Mouse (Mus musculus) kidney, adult 2 months (tissue): ENCODE results near the gene Faf1. TPM values are rescaled to one million over a fixed set of nuclear protein-coding genes. Genes with fewer than 3 reads are reported as not detected.

Experiments used
- DNase-seq: peaks from one replicate; pipeline ENCODE4 v3.0.0; 2021
- H3K27ac ChIP-seq: fragments of 200-500 bp; 2 replicates; pipeline ENCODE4 v1.5.1; 2012; ENCODE audit warnings: low read depth, low read length, control low read depth, inconsistent platforms; ENCODE audit not compliant: insufficient read depth
- H3K27me3 ChIP-seq: fragments of 200-500 bp; replicated peaks from 2 replicates; pipeline ENCODE4 v1.6.1; 2012; ENCODE audit warnings: mild to moderate bottlenecking, moderate library complexity, low read length, inconsistent platforms; ENCODE audit not compliant: control insufficient read depth, insufficient read depth
- H3K36me3 ChIP-seq: fragments of 200-500 bp; 2 replicates; pipeline ENCODE4 v1.6.1; 2012; ENCODE audit warnings: mild to moderate bottlenecking, moderate library complexity, low read length, inconsistent platforms; ENCODE audit not compliant: control insufficient read depth, insufficient read depth
- H3K4me1 ChIP-seq: fragments of 200-500 bp; 2 replicates; pipeline ENCODE4 v1.6.1; 2011; ENCODE audit warnings: low read length; ENCODE audit not compliant: control insufficient read depth, insufficient read depth
- H3K4me3 ChIP-seq: fragments of 200-500 bp; 2 replicates; pipeline ENCODE4 v1.5.1; 2011; ENCODE audit warnings: mild to moderate bottlenecking, low read depth, low read length, control low read depth; ENCODE audit not compliant: insufficient read depth
- CTCF ChIP-seq: fragments of 200-500 bp; conservative IDR thresholded peaks from 2 replicates; pipeline ENCODE4 v1.5.1; 2011; ENCODE audit warnings: low read depth, mild to moderate bottlenecking, control low read depth, low read length, moderate library complexity, mixed read lengths; ENCODE audit not compliant: insufficient read depth, insufficient read length
- POLR2A ChIP-seq: fragments of 200-500 bp; IDR thresholded peaks from one replicate; pipeline ENCODE4 v1.6.1; 2011; ENCODE audit warnings: low read depth, low read length, control low read depth
- WGBS: fragments of 180-500 bp; shearing (Covaris S2); methylation state at CpG from one replicate; pipeline ENCODE4 v1.1.7; 2018; 5-methylcytosine and 5-hydroxymethylcytosine counted together
- polyA plus RNA-seq: library from polyadenylated mRNA; depleted of rRNA; stranded (reverse); fragments of >200 nt; gene quantifications from 2 replicates; pipeline ENCODE4 v1.2.3, GENCODE M21; 2012

Gene Faf1
- polyA plus RNA-seq, 1 experiment, result 8.7 TPM

DNA sequence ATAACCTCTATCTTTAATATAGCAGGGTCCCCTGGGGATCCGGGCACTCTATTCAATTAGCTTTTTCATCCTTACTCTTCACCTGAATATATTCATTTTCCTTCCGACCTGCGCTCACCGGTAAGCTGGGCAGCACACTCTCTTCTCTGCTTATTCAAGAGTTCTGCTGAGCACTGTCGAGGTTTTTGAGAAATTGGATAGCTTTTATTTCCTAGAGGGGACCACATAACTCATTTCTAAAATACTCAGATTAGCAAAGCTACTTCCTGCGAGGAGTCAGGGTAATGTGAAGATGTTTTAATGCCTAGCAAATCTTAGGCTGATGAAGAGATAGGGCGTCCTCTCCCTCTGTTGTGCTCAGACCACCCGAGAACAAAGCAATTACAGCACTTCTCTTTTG lies 17.6 kb upstream of the Faf1 start:
- DNase-seq, result no peak
- H3K36me3 ChIP-seq, result no peaks in the 10 kb centered on the region
- H3K27me3 ChIP-seq, result no peaks in the 10 kb centered on the region
- no peak for TF ChIP-seq POLR2A
- TF ChIP-seq CTCF, result no peak
- H3K27ac ChIP-seq, result no peak overlapping the region
- WGBS, result 80% methylated on average over 8 of the region's 8 CpGs
- no peaks in the 10 kb centered on the region; the same call in 1 of the 2 replicates for H3K4me1 ChIP-seq
- no peak overlapping the region for H3K4me3 ChIP-seq

DNA sequence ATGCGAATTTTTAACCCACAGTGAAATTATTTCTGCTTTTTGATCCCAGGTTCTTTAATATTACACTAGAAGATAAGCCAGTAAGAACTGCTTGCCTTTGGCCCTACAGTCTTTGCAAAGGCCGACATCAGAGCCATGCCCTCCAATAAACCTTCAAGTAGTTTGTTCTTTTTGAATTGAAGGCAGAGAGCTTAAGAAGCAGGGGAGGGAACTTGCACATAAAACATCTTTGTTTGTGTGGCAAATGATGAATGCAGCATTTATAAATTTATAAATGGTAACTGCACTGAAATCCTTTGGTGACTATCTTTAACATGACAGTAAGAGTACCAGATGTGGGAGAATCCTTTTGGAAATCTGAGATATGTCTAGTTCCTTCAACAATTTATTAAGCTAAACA lies 16.8 kb upstream of the Faf1 start:
- no peaks in the 10 kb centered on the region for H3K27me3 ChIP-seq
- H3K4me1 ChIP-seq, result no peaks in the 10 kb centered on the region; the same call in 1 of the 2 replicates
- H3K36me3 ChIP-seq, result no peaks in the 10 kb centered on the region
- TF ChIP-seq POLR2A, result no peak
- no peak for TF ChIP-seq CTCF
- H3K4me3 ChIP-seq, result no peak overlapping the region
- 85% methylated on average over 2 of the region's 2 CpGs for WGBS
- H3K27ac ChIP-seq, result no peak overlapping the region
- no peak for DNase-seq

DNA sequence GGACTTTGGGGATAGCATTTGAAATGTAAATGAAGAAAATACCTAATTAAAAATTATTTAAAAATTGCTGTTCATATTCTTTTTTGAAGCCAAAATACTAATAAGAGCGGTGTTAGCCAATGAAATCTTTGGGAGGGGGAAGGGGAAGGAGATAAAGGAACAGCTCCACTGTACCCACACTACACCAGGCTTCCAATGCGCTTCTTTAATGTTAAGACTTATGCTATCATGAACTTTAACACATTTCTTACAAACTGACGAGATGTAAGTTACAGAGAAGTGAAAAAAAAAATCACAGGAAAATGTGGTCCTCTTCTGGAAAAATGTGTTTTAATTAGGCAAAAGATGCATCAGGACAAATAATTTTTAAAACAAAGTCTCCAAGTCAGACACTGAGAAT lies 15.8 kb upstream of the Faf1 start:
- Histone ChIP-seq H3K27ac (no peak overlapping the region), H3K27me3 (no peaks in the 10 kb centered on the region), H3K4me1 (no peaks in the 10 kb centered on the region; the same call in 1 of the 2 replicates), H3K36me3 (no peaks in the 10 kb centered on the region), H3K4me3 (no peak overlapping the region)
- 94% methylated on average over 3 of the region's 3 CpGs for WGBS
- no peak for DNase-seq
- TF ChIP-seq POLR2A, result no peak
- TF ChIP-seq CTCF, result no peak

DNA sequence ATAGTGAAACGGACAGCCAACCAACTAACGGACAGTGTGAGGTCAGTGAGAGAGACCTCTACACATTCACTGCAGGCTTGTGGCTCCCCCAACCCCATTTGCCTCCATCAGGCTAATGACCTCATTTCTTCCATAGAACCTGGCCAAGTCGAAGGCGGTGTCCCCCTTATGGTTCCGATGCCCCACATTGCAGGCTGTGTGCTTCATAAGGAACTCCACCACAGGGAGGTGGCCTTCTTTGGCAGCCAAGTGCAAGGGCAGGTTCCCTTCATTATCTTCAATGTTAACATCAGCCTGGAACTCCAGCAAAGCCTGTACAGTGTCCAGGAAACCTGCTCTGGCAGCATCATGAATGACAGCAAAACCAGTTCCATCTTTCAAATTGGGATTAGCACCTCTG lies 15.2 kb upstream of the Faf1 start:
- Histone ChIP-seq H3K4me3 (no peak overlapping the region), H3K27ac (no peak overlapping the region), H3K4me1 (no peaks in the 10 kb centered on the region; the same call in 1 of the 2 replicates), H3K27me3 (no peaks in the 10 kb centered on the region), H3K36me3 (no peaks in the 10 kb centered on the region)
- TF ChIP-seq CTCF (no peak), POLR2A (no peak)
- DNase-seq, result no peak
- WGBS, result 86% methylated on average over 5 of the region's 5 CpGs

DNA sequence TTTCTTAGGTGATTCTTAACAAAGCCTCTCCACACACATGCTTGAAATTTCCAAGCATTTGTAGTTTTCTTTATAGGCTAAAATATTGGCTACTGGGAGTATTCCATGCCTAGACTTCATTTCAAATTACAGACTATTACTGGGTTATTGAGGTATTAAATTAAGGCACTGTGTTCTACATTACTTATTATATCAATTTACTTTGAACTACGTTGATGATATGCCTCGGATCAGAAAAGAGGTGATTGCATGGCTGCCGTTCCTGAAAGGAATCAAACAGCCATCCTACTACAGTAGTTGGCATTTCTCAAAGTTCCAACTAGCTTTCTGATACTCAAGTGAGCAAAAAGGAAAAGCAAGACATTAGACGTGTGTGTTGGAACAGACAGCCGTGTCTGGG lies 14.1 kb upstream of the Faf1 start:
- 69% methylated on average over 5 of the region's 5 CpGs for WGBS
- no peak for DNase-seq

DNA sequence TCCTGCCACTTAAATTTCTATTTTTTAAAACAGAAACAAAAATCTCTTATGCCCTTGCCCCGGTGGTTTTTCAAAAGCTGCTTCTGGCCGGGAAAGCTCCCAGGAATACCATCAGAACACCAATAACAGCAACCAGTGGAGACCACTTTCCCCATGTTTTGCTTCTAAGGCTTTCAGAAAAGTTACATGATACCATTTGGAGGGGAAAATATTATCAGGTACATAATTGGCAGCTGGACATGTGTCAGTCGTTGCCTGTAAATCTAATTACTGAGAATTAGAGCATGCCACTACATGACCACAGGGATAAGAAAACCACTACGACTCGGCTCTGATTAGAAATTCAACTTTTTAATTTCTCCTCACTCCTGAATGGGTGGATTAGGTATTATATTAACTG lies 12.3 kb upstream of the Faf1 start:
- H3K27me3 ChIP-seq, result no peaks in the 10 kb centered on the region
- peak overlapping the region; percentile 17; the same call in 1 of the 2 replicates for H3K4me3 ChIP-seq
- H3K27ac ChIP-seq, result no peak overlapping the region
- DNase-seq, result no peak
- TF ChIP-seq POLR2A (no peak), CTCF (no peak)
- H3K4me1 ChIP-seq, result no peaks in the 10 kb centered on the region; the same call in 1 of the 2 replicates
- WGBS, result 31% methylated on average over 5 of the region's 5 CpGs
- H3K36me3 ChIP-seq, result no peaks in the 10 kb centered on the region

More for the DNA sequence above, 14.1 kb upstream of the Faf1 start:
- H3K27me3 ChIP-seq, result no peaks in the 10 kb centered on the region
- no peaks in the 10 kb centered on the region for H3K36me3 ChIP-seq
- no peak for TF ChIP-seq CTCF
- TF ChIP-seq POLR2A, result no peak
- no peak overlapping the region for H3K4me3 ChIP-seq
- H3K4me1 ChIP-seq, result no peaks in the 10 kb centered on the region; the same call in 1 of the 2 replicates
- no peak overlapping the region for H3K27ac ChIP-seq

DNA sequence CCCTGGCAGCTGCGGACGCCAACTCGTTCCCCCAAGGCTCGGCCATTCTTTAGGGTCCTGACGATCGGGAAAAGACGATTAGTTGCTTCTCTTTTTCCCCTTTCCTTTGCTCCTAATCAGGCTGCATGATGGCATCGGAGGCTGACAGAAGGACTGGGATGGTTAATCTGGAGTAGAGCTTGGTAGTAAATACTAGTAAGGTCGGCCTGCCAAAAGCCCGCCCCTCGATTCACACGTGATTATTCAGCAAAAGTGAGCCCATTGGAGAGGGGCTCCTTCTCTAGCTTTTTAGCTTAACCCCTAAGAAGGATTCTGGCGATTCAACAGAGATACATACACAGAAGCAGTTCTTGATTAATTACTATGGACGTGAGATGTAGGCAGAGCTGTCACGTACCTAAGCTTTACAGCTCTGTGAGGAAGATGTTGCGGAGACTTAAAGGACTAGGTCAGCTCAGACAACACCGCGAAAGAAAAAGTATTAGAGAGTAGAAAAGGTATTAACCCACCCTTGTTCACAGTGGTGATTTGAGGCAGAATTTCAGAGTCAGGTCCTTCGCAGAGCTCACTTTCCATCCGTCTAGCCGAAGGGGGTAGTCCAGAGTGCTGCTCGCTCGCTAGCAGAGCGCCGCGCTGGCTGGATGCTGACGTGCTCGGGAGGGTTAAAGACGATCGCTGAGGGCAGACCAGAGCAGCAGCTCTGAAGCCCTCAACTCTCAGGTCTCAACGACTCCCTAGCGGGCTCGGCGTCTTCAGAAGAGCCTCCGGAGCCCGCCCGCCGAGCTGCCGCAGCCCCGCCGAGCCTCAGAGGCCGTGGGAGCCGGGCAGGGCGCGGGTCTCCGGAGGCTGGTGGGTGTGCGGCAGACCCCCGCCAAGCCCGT lies 11.0 kb upstream of the Faf1 start:
- H3K4me3 ChIP-seq, result peak overlapping the region; percentile 90
- WGBS, result 1% methylated on average over 49 of the region's 49 CpGs
- H3K36me3 ChIP-seq, result no peaks in the 10 kb centered on the region
- TF ChIP-seq POLR2A, result no peak
- no peak for TF ChIP-seq CTCF
- no peaks in the 10 kb centered on the region for H3K27me3 ChIP-seq
- H3K4me1 ChIP-seq, result no peaks in the 10 kb centered on the region; the same call in 1 of the 2 replicates
- DNase-seq, result peak; percentile 82
- H3K27ac ChIP-seq, result peak overlapping the region; percentile 3; the same call in 1 of the 2 replicates
